Mouse (Mus musculus) adrenal gland, adult 18-20 months (tissue): ENCODE measurements at regions not wholly inside any gene's neighbourhood (a gene's known extent, or its start where the extent isn't known, plus 50 kb on each side); places are given as distances from the start of the nearest gene placed in this dataset.
A peak's percentile ranks its signal among the peaks of the same experiment; 100 is the strongest.

Experiments used
- DNase-seq, 2 experiments: peaks; one replicate each; pipeline ENCODE4 v3.0.0; 2021 to 2022; ENCODE audit warnings: low spot score in 2 of 2

GRCm38 (mm10) chr3:21809769-21810470, 266.5 kb upstream of the Tbl1xr1 start:
- DNase-seq: no peak

GRCm38 (mm10) chr3:21813401-21813800, 263.1 kb upstream of the Tbl1xr1 start:
- no peak for DNase-seq

GRCm38 (mm10) chr3:21816968-21817858, 259.2 kb upstream of the Tbl1xr1 start:
- DNase-seq: no peak

- no peak for DNase-seq
Observed at GRCm38 (mm10) chr3:21819030-21819429, 257.4 kb upstream of the Tbl1xr1 start.

GRCm38 (mm10) chr3:21820051-21820598, 256.3 kb upstream of the Tbl1xr1 start:
- no peak for DNase-seq

GRCm38 (mm10) chr3:21822675-21823074, 253.8 kb upstream of the Tbl1xr1 start:
- no peak for DNase-seq

GRCm38 (mm10) chr3:21823331-21823730, 253.1 kb upstream of the Tbl1xr1 start:
- DNase-seq: no peak

DNA sequence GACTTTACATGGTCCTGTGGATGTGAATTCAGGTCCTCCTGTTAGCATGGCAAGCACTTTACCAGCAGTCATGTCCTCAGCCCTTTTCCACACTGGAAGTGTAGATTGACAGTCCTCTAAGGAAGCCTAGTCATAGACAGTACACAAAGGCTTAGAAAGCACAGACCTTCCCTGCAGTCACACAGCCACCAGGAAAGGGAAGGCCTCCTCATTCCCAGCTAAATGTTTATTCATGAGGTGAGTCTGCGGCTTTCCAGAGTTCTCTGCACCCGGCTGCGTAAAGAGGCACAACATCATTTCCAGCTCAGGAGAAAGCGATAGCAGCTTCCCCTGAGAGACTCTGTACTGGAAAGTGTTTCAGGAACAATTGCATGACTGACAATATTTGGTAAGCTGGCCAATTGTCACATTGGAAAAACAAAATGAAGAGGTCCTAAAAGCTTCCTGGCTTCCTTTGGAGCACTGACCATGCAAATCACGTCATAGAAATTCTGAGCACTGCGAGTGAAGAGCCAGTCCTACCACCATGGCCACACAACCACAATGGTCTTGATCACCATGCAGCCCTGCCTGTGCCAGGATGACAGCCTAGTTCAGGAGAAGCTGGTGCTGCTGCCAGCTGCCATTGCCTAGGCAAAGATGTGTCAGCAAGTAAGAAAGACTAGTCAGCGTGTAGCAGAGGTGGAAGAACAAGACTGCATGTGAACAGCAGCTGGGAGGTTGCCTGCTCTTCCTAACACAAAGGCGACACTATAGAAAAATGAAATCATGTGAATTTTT, 252.2 kb upstream of the Tbl1xr1 start:
- DNase-seq: no peak

GRCm38 (mm10) chr3:21824913-21825610, 251.4 kb upstream of the Tbl1xr1 start:
- DNase-seq: no peak

- no peak for DNase-seq
Observed at GRCm38 (mm10) chr3:21827656-21828055, 248.8 kb upstream of the Tbl1xr1 start.

DNA sequence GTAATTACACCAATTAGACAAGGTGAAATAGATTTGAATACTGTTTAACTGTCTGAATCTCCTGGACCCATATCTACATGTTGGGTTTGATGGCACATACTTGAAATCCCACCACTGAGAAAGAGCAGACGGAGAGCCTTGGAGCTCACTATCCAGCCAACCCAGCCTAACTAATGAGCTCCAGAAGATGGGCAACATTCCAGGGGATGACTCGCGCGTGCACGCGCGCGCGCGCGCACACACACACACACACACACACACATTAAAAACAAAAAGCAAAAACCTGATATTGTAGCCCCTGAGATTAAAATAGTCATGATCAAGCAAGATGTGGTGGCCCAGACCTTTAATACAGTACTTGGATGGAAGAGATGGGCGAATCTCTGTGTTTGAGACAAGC, 243.3 kb upstream of the Tbl1xr1 start:
- no peak for DNase-seq

DNA sequence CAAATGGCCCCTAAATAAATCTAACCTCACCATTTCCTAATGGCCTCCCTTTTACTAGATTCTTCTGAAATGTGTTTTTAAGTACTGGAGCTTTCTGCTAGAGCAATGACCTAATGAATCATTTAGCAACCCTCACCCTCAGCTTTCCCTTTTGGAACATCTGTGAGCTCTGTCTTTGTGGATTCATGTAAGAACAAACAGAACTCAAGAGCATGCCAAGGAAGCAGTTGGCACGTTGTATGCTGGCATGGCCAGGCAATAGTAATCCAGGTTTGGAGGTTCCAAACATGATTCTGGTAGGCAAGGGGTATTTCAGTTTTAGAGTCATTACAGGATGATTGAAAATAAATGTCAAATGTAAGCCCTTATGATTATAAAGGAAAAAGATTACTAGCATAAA, 240.9 kb upstream of the Tbl1xr1 start:
- no peak for DNase-seq

- no peak for DNase-seq
Observed at GRCm38 (mm10) chr3:21837297-21837946, 239.0 kb upstream of the Tbl1xr1 start.

DNA sequence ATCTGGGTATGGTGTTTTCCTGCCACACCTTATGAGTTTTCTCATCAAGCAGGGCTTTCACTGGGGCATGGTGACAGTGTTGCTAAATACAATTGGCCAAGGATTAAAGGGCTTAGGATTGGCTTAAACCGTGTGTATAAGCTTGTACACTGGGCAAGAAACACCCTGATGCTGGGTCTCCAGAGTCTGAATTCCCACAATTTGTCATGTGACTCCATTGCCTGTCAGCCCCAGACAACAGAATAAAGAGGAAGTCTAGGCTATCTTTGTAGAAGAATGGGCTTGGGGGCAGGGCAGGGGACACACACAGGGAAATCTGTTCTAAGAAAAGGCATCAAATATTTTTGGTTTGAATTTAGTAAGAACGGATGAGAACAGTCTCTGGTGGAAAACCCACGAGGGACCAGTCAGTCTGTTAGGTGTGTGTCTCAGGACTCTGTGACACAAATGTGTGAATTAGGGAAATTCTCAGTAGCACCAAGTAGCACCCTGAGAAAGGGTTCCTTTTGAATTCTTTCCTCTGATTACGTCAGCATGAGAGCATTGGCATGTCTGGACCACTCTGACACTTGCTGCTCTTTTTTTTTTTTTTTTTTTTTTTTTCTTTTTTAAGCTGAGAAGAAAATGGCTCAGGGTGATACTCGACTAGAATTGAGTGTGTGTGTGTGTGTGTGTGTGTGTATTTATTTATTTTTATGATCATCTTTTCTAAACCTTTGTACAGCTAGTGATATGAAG, 235.5 kb upstream of the Tbl1xr1 start:
- DNase-seq: no peak

GRCm38 (mm10) chr3:21841506-21841905, 234.9 kb upstream of the Tbl1xr1 start:
- DNase-seq: no peak

- peak in 1 of 2 experiments; percentile 17 for DNase-seq
Observed at GRCm38 (mm10) chr3:21842545-21843291, 233.7 kb upstream of the Tbl1xr1 start.

GRCm38 (mm10) chr3:21843292-21843852, 233.1 kb upstream of the Tbl1xr1 start:
- DNase-seq: peak in 1 of 2 experiments; percentile 13

- DNase-seq: no peak
Observed at GRCm38 (mm10) chr3:21849831-21850230, 226.6 kb upstream of the Tbl1xr1 start.
